Mouse (Mus musculus) neural tube, embryonic 12.5 days (tissue): ENCODE measurements around the gene Eif2s2. TPM values are rescaled to one million over a fixed set of nuclear protein-coding genes. Genes with fewer than 3 reads are reported as not detected.
A peak's percentile ranks its signal among the peaks of the same experiment; 100 is the strongest.
"Not testable (repeated sequence)": the region's sequence is repeated elsewhere in the genome, so short reads cannot be mapped to it uniquely, and the experiment has no call there.

Source experiments
- ATAC-seq: fragments of 200-750 bp; cut with Nextera tagmentation; 2 replicates; pipeline ENCODE4 v1.8.0; 2017; ENCODE audit warnings: low read depth, mild to moderate bottlenecking, moderate TSS enrichment, moderate library complexity; ENCODE audit not compliant: low FRiP score
- H3K27ac ChIP-seq: fragments of 300-500 bp; sonication (generic); 2 replicates; pipeline ENCODE4 v1.5.1; 2016
- H3K27me3 ChIP-seq: fragments of 300-500 bp; sonication (generic); replicated peaks from 2 replicates; pipeline ENCODE4 v1.6.1; 2016; ENCODE audit warnings: mild to moderate bottlenecking
- H3K36me3 ChIP-seq: fragments of 300-500 bp; sonication (generic); 2 replicates; pipeline ENCODE4 v1.6.1; 2016; ENCODE audit warnings: mild to moderate bottlenecking
- H3K4me1 ChIP-seq: fragments of 300-500 bp; sonication (generic); 2 replicates; pipeline ENCODE4 v1.6.1; 2016
- H3K4me2 ChIP-seq: fragments of 300-500 bp; sonication (generic); replicated peaks from 2 replicates; pipeline ENCODE4 v1.6.1; 2016; ENCODE audit warnings: mild to moderate bottlenecking
- H3K4me3 ChIP-seq: fragments of 300-500 bp; sonication (generic); 2 replicates; pipeline ENCODE4 v1.5.1; 2016
- H3K9ac ChIP-seq: fragments of 300-500 bp; sonication (generic); 2 replicates; pipeline ENCODE4 v1.6.1; 2016; ENCODE audit warnings: mild to moderate bottlenecking
- H3K9me3 ChIP-seq: fragments of 300-500 bp; sonication (generic); 2 replicates; pipeline ENCODE4 v1.6.1; 2016; ENCODE audit warnings: mild to moderate bottlenecking
- WGBS: fragments of 180-500 bp; shearing (Covaris S2); methylation state at CpG from one replicate; pipeline ENCODE4 v1.1.7; 2016; 5-methylcytosine and 5-hydroxymethylcytosine counted together
- polyA plus RNA-seq: library from polyadenylated mRNA; unstranded; fragments of >200 nt; fragmentation: Nextera tagmentation; extraction: Ambion mirVana; gene quantifications from 2 replicates; pipeline ENCODE4 v1.2.1, GENCODE M21; 2016

Gene Eif2s2
- polyA plus RNA-seq, 1 experiment from 2014 or later = 88.1 TPM

DNA sequence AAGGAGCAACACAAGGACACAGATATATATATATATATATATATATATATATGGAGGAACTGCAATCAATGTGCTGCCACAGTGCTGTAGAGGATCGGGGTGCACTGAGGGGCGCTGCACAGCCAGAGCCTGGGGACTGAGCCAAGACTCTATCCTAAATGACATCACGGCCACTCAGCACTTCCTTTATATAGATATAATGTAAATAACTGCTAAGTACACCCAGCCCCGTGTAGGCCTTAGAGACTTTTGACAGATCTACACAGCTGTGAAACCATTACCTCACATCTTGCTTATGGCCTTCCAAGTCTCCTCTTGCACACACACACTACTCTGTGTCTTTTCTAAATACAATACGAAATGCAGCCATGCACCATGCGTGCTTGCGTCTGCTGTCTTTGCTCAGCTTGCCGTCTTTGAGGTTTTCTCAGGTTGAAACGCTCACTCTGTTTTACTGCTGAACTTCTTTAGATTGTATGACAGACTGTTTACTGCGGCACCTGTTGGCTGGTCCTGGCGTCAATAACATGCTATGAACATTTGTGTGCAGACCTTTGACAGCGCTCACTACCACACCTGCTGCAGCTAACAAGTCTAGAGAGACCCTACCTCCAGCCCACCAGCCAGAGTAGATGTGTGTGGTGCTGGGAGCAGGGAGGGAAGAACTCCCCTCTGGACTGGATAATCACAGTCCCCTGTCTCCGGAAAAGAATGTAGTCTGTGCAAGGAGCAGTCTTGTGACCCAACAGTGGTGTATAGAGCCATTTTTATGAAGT, 25.3 kb upstream of the Eif2s2 start:
- WGBS = 83% methylated on average over 13 of the region's 13 CpGs
- no peaks in the 10 kb centered on the region for H3K36me3 ChIP-seq
- H3K27me3 ChIP-seq = 0 out of 2 replicates have a peak, but pooled peaks cover 7% of the 10 kb centered on the region
- H3K9me3 ChIP-seq = no peaks in the 10 kb centered on the region
- no peak overlapping the region for H3K27ac ChIP-seq
- H3K4me1 ChIP-seq = no peaks in the 10 kb centered on the region
- no peak overlapping the region for H3K9ac ChIP-seq
- ATAC-seq = no peak
- H3K4me3 ChIP-seq = no peak overlapping the region
- H3K4me2 ChIP-seq = no peak overlapping the region

DNA sequence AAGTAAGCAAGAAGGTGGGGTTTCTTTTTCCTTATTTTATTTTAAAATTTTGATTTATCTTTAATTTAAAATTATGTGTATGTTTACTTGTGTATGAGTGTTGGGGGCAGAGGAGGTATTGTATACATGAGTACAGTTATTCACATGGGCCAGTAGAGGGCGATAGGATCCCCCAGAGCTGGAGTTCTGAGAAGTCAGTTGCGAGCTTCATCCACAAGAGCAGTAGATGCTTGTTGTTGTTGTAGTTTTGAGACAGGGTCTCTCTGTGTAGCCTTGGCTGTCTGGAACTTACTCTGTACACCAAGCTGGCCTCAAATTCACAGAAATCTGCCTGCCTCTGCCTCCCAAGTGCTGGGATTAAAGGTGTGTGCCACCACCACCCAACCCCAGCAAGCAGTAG, 23.8 kb upstream of the Eif2s2 start:
- Histone ChIP-seq H3K4me1 (no peaks in the 10 kb centered on the region), H3K36me3 (no peaks in the 10 kb centered on the region), H3K4me2 (no peak overlapping the region), H3K4me3 (no peak overlapping the region), H3K9me3 (no peaks in the 10 kb centered on the region), H3K27ac (no peak overlapping the region), H3K27me3 (0 out of 2 replicates have a peak, but pooled peaks cover 7% of the 10 kb centered on the region), H3K9ac (no peak overlapping the region)
- 17% methylated on average over 2 of the region's 2 CpGs for WGBS
- no peak for ATAC-seq

DNA sequence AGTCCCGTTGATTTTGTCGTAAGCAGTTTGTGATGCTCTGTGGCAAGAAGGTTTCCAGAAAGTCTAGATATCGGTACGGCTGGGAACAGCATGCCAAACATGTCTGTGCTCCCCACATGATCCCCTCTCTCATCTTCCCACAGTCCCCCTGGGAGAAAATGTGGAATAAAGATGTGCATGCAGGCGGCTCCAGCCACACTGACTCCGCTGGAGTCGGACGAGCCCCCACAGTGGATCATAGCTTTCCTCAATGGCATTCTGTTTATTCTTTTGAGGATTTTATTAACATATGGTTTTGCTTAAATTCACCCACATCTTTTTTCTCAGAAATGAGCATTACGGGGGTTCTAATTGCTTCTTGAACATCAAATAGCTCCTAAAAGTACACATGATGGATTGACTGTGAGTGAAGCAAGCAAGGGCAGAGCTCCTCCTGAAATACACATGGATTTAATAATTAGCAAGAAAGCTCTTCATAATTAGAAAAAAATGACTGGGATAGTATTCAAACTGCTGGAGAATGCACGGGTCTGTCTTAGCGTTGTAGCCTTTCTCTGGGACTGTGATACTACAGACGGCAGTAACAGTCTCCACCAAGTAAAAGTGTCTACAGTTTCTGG, 23.3 kb upstream of the Eif2s2 start:
- H3K9me3 ChIP-seq = no peaks in the 10 kb centered on the region
- no peak overlapping the region for H3K27ac ChIP-seq
- no peak overlapping the region for H3K9ac ChIP-seq
- no peak overlapping the region for H3K4me3 ChIP-seq
- no peaks in the 10 kb centered on the region for H3K4me1 ChIP-seq
- ATAC-seq = no peak
- WGBS = 77% methylated on average over 12 of the region's 12 CpGs
- H3K36me3 ChIP-seq = no peaks in the 10 kb centered on the region
- 0 out of 2 replicates have a peak, but pooled peaks cover 7% of the 10 kb centered on the region for H3K27me3 ChIP-seq
- no peak overlapping the region for H3K4me2 ChIP-seq

DNA sequence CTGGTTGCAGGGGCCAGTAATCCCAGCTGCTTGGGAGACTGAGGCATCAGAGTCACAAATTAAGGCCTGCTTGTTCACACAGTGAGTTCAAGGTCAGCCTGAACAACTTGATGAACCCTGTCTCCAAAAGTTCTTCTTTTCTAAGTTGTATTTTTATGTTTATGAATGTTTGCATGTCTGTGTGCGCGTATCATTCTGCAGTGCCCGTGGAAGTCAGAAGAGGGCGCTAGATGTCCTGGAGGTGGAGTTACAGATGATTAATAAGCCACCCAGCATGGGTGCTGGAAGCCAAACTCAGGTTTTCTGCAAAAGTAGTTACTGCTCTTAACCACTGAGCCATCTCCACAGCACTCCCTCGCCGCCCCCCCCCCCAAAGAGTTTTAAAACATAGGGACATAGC, 17.1 kb upstream of the Eif2s2 start:
- H3K27me3 ChIP-seq = no peaks in the 10 kb centered on the region
- H3K9ac ChIP-seq = no peak overlapping the region
- no peak overlapping the region for H3K4me2 ChIP-seq
- ATAC-seq = no peak
- no peaks in the 10 kb centered on the region for H3K9me3 ChIP-seq
- WGBS = 79% methylated on average over 6 of the region's 6 CpGs
- no peak overlapping the region for H3K27ac ChIP-seq
- H3K4me3 ChIP-seq = no peak overlapping the region
- no peaks in the 10 kb centered on the region for H3K4me1 ChIP-seq
- no peaks in the 10 kb centered on the region for H3K36me3 ChIP-seq

DNA sequence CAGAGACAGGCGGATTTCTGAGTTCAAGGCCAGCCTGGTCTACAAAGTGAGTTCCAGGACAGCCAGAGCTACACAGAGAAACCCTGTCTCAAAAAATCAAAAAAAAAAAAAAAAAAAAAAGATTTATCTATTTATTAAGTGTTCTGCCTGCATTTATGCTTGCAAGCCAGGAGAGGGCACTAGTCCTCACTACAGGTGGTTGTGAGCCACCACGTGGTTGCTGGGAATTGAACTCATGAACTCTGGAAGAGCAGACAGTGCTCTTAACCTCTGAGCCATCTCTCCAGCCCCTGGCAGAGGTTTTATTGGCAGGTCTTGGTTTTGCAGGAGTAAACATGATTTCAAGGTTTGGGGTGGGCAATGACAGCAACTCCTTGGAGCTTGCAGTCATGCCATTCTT, 15.5 kb upstream of the Eif2s2 start:
- H3K9ac ChIP-seq, H3K27ac ChIP-seq, H3K4me2 ChIP-seq, H3K27me3 ChIP-seq, H3K36me3 ChIP-seq, H3K4me1 ChIP-seq, H3K4me3 ChIP-seq, ATAC-seq, H3K9me3 ChIP-seq: not testable (repeated sequence)
- WGBS = 37% methylated on average over 2 of the region's 2 CpGs

DNA sequence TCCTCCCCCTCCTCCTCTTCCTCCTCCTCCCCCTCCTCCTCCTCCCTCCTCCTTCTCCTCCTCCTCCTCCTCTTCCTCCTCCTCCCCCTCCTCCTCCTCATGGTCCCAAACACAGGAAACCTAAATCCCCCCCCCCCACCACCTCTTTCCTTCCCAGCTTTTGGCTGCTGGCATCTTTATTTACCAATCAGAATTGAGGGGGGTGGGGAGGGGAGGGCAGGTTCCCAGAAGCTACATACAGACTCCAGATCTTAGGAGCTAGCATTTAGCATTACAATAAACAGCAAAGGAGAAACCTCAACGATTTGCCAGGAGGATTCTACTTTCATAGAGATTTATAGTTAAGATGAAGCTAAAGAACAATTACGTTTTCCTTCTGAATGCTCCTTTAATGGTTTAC, 13.1 kb upstream of the Eif2s2 start:
- Histone ChIP-seq H3K4me3 (no peak overlapping the region), H3K4me2 (no peak overlapping the region), H3K36me3 (no peaks in the 10 kb centered on the region), H3K27ac (no peak overlapping the region), H3K4me1 (no peaks in the 10 kb centered on the region), H3K9me3 (no peaks in the 10 kb centered on the region), H3K9ac (no peak overlapping the region), H3K27me3 (no peaks in the 10 kb centered on the region)
- no peak for ATAC-seq
- 44% methylated on average over 2 of the region's 2 CpGs for WGBS

DNA sequence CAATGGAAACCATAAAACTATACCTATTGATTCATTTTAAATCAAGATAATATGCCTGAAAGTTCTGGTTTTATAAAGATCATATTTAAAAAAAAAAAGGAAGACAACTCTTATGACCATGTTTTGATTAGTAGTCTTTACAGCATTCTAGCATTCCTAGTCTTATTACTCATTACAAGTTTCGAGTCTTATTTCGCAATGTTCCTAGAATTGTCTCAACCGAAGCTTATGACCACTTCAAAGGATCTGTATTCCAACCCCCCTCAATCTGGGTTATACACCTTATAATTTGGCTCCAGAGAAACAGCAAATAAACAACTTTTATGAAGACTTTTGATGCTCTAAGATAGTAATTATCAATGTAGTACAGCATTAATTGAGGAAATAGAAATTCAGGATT, 9.4 kb upstream of the Eif2s2 start:
- 87% methylated on average over 3 of the region's 3 CpGs for WGBS
- Histone ChIP-seq H3K27ac (no peak overlapping the region), H3K4me2 (no peak overlapping the region), H3K9ac (no peak overlapping the region), H3K9me3 (no peaks in the 10 kb centered on the region), H3K4me1 (no peaks in the 10 kb centered on the region), H3K4me3 (no peak overlapping the region), H3K36me3 (no peaks in the 10 kb centered on the region), H3K27me3 (no peaks in the 10 kb centered on the region)
- no peak for ATAC-seq

DNA sequence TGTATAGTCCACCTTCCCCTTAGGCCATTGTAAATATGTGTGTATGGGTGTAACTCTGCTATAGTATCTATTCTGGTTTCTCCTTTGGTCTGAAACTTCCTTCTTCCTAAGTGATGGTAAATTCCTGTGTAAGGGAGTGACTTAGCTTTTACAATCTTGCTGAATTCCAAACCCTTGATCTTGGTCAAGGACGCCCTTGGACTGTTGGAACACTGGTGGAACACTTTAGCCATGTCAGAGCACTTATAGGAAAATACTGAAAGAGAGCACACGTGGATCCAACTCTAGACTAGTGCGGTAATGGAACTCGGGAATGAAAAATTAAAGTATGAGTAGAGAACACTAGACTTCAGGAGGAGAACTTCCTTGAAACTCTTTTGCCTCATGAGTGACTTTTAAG, 6.7 kb upstream of the Eif2s2 start:
- WGBS = 79% methylated on average over 4 of the region's 4 CpGs
- H3K4me1 ChIP-seq, H3K4me3 ChIP-seq, ATAC-seq, H3K36me3 ChIP-seq, H3K27me3 ChIP-seq, H3K9me3 ChIP-seq, H3K4me2 ChIP-seq, H3K9ac ChIP-seq, H3K27ac ChIP-seq: not testable (repeated sequence)

DNA sequence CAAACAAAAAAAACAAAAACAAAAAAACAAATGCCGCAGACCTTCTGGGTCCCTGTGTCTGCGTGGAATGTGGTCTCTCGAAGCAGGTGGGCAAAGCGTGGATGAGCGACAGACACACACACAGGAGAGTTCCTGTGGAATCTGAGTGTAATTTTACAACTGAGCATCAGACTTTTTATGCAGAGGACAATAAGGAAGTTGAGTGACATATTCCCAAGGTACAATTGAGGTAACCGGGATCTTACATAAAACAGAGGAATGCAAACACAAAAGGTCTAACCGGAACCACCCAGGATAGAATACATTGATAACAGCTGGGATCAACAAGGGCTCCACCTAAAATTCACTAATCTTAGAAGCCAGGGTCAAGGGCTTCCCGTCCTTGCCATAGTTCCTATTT, 6.3 kb upstream of the Eif2s2 start:
- H3K27ac ChIP-seq, H3K4me2 ChIP-seq, H3K4me3 ChIP-seq, H3K4me1 ChIP-seq, H3K36me3 ChIP-seq, H3K9me3 ChIP-seq, ATAC-seq, H3K27me3 ChIP-seq, H3K9ac ChIP-seq: not testable (repeated sequence)
- WGBS = 87% methylated on average over 8 of the region's 8 CpGs

DNA sequence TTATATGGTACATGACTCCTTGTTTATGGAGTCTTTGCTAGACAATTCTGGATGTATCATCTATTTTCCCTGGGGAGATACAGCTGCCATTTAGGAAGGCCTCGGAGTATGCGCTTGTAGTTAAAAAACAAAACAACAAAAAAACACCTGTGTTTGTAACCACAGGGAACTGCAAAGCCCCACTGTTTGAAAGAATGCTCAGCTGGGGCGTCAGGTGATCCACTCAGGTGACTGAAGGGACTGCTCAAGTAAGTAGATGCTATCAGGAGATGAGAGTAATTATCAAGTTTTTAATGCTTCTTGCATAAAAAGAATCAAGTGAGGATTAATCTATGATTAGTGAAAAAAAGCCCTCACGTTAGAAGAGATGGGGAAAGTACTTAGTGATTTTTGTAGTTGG, 813 bp upstream of the Eif2s2 start:
- no peak for ATAC-seq
- Histone ChIP-seq H3K27ac (no peak overlapping the region), H3K4me3 (no peak overlapping the region), H3K4me2 (peak overlapping the region; percentile 83), H3K27me3 (0 out of 2 replicates have a peak, but pooled peaks cover 3% of the 10 kb centered on the region), H3K4me1 (peaks cover 11% of the 10 kb centered on the region), H3K9me3 (no peaks in the 10 kb centered on the region), H3K9ac (no peak overlapping the region), H3K36me3 (no peaks in the 10 kb centered on the region)
- 55% methylated on average over 4 of the region's 4 CpGs for WGBS

DNA sequence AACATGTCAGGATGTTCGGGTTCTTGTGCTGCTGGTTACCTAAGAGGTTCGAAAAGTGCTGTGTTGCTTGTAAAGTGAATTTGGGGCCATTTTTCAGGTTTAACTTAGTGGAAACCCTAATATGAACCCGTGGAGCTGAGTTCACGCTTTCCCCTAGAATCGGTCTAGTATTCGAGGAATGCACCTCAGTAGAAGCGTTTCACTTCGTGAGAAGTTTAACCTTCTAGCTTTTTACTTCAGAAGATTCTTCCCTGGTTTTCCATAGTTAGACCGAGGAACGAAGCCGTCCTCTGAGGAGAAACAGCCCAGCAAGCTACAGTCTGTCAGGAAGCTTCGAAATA, 280 bp upstream of the Eif2s2 start:
- H3K9me3 ChIP-seq = no peaks in the 10 kb centered on the region
- H3K36me3 ChIP-seq = peaks cover under 1% of the 10 kb centered on the region; the same call in 1 of the 2 replicates
- H3K27ac ChIP-seq = no peak overlapping the region
- H3K4me3 ChIP-seq = peak overlapping the region; percentile 93
- H3K4me1 ChIP-seq = peaks cover 11% of the 10 kb centered on the region
- H3K4me2 ChIP-seq = peak overlapping the region; percentile 83
- H3K9ac ChIP-seq = peak overlapping the region; percentile 33; the same call in 1 of the 2 replicates
- WGBS = 12% methylated on average over 12 of the region's 12 CpGs
- 0 out of 2 replicates have a peak, but pooled peaks cover 3% of the 10 kb centered on the region for H3K27me3 ChIP-seq
- peak; percentile 17 for ATAC-seq

DNA sequence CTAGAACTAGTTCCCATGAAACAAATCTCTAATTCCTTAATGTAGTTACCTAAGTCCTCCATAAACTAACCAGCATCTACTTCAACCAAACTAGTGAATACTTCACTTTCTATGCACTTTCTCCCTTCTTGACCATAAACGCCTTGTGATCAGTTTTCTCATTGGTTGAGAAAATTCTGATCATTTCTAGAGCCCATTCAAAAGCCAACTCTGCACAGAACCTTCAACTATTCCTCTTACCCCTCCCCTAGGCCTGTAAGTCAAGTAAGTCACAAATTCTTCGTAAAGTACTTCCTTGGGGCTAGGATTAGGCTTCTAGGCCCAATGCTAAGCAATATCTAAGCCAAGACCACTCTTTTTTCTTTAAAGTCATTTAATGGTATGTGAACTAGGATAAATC, 1.1 kb downstream of the Eif2s2 start:
- Histone ChIP-seq H3K4me3 (peak overlapping the region; percentile 93), H3K4me2 (peak overlapping the region; percentile 83), H3K27ac (no peak overlapping the region), H3K27me3 (0 out of 2 replicates have a peak, but pooled peaks cover 3% of the 10 kb centered on the region), H3K4me1 (peaks cover 11% of the 10 kb centered on the region), H3K36me3 (peaks cover 11% of the 10 kb centered on the region; the same call in 1 of the 2 replicates), H3K9ac (peak overlapping the region; percentile 88), H3K9me3 (no peaks in the 10 kb centered on the region)
- no peak for ATAC-seq
- 13% methylated on average over 2 of the region's 2 CpGs for WGBS

DNA sequence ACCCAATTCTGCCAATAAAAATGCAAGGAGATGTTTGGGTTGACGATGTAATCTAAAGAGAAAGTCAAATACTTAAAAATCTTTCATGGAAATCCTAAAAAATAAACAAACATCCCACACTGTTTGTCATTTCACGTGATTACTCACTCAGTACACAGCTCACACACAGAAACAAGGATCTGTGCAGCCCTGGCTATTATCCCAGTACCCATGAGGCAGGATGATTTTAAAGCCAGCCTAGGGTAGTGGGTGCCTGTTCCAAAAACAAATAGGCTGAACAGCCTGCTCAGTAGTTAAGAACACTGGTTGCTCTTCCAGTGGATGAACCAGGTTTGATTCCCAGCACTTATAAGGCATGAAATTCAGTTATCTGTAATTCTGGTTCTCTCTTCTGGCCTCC, 16.1 kb downstream of the Eif2s2 start:
- H3K9me3 ChIP-seq = no peaks in the 10 kb centered on the region
- no peak overlapping the region for H3K9ac ChIP-seq
- no peaks in the 10 kb centered on the region for H3K27me3 ChIP-seq
- peaks cover 52% of the 10 kb centered on the region for H3K36me3 ChIP-seq
- WGBS = 99% methylated on average over 2 of the region's 2 CpGs
- no peak overlapping the region for H3K4me3 ChIP-seq
- ATAC-seq = no peak
- H3K4me1 ChIP-seq = no peaks in the 10 kb centered on the region
- no peak overlapping the region for H3K4me2 ChIP-seq
- H3K27ac ChIP-seq = no peak overlapping the region
